Mouse (Mus musculus) adrenal gland, postnatal 10 days (tissue): Measurements from ENCODE around the gene Nrcam. TPM values are rescaled to one million over a fixed set of nuclear protein-coding genes. Genes with fewer than 3 reads are reported as not detected.

Source experiments
- DNase-seq: peaks from one replicate; pipeline ENCODE4 v3.0.0; 2021; ENCODE audit warnings: mixed read lengths
- total RNA-seq, 2 experiments: library from RNA; stranded (reverse); gene quantifications; 2 replicates each; pipeline ENCODE4 v1.2.3; 2021

Gene Nrcam
- total RNA-seq, 2 experiments from 2014 or later: 5.8 to 12.0 TPM

DNA sequence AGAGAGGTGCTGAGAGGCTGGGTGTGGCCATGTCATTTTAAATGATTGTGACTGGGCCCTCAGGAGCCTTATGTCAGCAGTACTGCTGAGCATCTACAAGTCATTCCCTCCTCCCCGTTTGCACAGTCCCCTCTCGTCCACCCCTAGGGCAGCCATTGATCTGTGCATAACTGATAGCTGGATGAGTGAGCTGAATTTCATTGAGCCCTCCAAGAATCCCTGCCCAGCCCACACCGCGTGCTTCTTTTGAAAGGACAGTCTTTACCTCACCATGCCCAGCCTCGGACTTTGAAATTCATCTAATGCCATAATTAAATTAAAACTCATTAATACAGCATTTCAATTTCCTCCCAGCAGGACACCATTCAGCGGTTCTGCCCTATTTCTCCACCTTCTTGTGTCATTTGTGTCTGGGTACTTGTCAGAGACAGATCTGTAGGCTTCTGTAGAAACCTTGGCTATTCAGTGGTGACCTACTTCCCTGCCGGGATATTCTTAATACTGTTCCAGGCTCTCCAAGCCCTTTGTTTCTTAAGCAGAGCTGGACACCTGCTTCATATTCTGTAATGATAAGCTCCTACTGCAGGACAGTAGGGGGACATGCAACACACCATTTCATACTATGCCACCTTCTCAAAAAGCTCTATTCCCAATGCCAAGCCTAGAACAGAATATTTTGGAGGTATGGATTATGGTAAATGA is 190.9 kb downstream of the Nrcam start:
- no peak for DNase-seq

DNA sequence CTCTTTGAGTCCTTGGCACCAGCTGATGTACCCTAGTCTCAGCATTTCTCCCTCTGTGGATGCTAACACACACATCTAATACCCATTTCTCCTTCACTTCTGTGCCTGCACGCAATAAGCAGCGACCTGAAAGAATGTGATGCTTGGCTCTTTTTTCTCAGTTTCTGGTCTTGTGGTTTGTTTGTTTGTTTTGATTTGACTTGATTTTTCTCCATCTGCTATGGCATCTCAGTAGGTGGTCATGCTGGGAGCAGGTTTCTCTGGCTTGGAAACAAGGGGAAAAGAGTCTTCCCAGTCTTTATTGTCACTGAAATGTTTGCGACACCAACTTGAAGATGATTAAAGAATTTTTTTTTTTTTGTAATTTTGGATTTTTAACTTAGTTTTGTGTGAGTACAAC is 192.8 kb downstream of the Nrcam start:
- DNase-seq: no peak

DNA sequence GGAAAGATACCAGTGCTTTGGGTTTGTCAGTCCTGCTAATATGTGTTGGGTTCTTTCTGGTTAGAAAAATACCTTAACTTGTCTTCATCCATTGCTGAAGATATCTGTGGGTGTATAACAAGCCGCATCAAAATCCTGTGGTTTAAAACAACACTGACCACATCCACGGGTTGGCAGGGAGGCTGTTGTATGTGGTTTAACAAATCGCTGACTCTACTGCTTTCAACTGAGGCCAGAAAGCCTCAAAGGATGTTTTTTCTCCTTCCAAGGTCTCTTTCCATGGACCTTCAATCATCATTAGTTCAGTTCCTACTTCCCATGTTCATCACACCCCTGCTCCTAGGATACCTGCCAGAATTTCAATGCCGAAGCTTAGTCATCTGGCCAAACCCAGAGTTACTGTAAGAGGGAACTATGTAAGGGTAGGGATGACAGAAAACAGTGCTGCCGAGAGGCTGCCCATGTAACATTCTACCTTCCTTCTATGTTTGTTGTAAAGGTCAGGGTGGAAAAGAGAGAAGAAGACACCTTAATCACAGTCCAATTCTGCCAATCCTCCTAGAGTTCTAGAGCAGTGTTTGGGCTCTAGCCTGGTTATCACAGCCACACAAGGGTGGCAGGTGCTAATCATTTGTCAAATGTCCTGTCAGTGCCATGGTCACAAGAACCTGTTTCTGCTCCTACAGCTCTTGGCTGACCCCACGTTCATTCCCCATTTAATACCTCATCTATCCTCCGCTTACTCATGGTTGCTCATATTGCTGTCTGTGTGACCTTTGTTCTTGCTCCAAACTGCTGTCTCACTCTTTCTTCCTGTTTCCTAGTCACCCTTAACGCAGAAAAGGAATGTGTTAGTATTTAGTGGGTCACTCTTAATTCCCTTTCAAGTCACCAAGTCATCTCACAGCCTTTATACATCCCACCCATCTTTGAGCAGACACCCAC is 196.2 kb downstream of the Nrcam start:
- DNase-seq: peak; percentile 43

DNA sequence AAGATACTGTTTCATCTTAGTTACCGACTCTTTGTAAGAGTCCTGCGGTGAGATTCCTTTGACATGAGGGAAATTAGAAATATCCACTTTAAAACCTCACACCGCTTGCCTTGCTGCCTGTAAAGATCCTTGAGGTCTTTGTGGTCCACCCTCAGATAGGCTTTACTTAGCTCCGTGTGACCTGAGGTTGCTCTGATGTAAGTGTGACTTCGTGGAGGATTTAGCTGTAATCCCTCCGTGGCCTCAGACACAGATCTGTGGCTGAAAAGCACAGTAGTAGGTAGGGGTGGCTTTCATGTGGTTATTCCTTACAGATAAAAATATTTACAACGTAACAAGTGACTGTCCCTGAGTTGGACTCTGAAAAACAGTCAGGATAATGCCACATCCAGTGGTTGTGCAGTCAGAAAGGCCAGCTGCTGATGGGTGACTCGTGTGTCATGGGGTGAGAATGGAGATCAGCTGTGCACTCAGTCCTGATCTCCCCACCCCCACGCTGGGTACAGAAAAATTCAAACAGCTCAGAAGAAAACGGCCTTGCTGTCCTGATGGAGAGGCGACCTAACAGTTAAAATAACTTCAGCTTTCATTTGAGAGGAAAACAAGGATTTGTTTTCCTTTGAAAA is 199.8 kb downstream of the Nrcam start:
- DNase-seq: no peak

DNA sequence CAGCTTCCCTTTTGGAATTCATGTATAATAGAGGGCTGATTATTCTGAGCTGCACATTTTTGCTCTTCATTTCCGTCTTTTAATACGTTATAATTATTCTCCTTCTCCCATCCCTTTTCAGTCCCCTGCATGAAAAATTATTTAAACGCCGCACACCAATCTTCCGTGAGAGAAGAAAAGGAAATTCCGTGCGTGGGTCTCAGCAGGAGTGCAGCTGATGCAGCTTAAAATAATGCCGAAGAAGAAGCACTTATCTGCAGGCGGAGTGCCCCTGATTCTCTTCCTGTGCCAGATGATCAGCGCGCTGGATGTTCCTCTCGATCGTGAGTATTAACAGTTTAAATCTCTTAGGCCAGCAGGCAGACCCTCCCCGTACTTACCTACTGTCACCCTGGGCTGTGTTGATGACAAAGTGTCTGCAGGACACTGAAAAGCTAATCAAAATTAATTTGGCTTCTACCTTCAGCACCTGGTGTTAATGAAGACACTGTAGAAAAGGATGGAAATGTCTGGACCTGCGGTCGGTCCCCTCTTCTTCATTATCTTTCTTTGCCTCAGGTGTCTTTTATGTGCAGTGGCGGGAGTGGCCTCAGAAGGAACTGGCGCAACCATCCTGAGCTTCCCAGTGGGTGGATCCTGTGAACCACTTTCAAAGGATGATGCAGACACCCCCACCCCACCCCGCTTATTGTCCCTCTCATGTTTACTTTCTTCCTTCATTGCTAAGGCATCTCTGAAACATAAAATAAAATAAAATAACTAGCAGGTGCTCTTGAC is 203.8 kb downstream of the Nrcam start:
- DNase-seq: no peak

DNA sequence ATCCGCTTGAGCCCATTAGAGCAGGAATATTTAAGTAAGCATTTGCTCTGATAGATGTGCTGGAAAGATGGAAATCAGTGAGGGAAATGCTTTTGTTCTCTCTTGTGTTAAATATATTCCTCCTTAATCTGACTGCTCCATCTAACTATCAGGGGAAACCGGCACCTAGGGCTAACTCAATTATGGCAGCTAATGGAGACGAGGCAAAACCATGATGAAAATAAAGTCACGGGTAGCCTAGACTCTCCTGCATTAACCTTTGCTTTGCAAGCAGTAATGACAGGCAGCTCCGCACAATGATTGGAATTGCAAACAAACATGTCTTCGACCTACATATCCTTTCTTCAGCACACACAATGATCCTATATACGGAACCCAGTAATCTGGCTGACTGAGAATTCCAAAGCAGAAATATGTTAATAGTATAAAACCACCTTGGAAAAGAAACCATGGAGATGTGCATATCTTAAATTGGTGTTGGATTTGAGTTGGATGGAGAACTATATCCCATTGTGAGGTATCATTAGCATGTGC is 205.5 kb downstream of the Nrcam start:
- no peak for DNase-seq

DNA sequence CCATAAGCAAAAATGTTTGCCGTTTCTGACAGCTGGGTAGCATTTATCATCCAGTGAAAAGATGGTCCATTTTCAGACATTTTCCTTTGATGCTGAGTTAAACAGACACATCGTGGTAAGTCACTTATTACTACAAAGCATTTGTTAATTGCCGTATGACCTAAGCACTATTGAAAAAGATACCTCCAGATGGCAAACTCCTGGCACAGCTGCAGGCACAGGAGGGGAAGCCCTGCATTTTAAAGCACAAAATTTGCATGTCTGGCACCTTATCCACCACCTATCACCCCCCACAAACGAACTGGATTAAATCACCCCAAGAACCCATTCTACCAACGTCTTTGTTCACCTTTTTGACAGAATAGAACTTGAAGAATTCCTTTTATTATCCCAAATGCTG is 206.9 kb downstream of the Nrcam start:
- no peak for DNase-seq

DNA sequence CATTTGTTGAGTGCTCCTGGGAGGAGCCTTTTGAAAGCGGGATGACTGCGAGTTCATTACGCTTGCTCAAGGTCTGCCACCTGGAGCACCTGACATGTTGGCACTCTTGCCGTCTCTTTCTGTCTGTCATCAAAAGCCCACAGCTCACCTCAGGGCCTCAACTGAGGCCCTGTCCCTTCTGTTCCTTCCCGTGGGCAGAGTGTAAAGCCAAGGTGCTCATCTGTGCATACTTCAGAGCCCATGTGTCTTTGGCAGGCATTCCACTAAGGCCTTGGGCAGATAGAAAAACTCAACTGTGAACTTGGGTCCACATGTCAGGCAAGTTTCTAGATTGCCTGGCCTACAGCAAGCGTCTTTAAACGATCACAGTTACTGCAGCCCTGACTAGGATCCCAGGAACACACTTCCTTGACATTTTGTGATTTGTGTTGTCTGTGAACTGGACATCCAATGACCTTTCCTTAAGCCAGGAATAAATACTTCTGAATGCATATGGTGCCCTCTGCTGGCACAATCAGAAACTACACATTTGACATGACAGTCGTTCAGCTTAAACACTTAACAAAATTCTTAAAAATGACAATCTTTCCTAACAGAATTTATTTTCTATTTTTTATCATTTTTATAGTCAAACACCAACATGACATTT is 219.2 kb downstream of the Nrcam start:
- DNase-seq: peak; percentile 87

DNA sequence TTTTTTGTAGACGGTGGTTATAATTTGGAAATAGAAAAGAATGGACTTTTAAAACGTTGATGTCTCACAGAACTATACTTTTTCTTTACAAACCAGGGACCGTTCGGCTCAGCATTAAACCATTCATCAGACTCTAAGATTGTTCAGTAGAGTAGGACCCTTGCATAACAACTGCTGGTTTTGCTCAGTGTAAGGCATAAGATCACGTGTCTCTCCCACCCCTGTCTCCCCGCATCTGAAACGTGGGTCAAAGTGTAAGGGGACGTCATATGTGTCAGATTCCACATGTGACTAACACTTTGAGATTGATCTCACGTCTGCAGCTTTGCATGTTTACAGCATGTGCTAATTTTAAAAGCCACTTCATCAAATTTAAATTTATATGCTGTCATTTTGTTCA is 219.8 kb downstream of the Nrcam start:
- no peak for DNase-seq

DNA sequence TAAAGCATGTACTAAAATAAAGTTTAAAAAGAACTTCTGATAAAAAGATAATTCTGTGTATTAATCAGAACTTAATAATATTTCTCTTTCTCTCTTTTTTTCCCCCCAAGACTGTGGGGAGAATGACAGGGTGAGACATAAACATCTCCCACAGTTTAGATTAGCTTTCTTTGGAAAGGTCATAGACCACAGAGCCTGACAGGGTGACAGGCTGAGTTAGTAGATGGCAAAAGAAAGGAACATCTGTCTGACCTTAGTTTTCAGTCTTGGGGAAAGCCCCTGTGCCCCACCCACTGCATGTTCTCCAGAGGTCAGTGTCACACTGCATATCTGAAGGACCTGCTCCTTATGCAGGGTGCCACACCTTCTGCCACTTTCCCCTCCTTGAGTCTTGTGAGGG is 222.9 kb downstream of the Nrcam start:
- DNase-seq: no peak

DNA sequence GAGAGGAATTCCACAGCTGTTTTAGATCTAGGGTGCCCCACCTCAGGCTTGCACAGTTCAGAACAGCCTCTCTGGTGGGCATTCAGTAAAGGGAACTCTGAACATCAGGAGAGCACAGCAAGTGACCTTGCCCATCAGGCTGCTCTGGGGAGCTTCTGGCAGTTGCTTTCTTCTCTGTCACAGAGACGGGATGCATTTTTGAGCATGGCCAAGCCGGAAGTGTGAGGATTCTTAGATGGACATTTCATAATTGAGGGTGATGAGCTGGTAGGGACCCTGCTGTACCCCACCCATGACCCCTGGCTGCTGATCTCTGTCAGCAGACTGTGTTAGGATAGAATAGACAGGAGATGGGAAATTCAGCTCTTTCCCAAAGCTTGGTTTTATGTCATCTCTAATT is 225.4 kb downstream of the Nrcam start:
- DNase-seq: no peak

DNA sequence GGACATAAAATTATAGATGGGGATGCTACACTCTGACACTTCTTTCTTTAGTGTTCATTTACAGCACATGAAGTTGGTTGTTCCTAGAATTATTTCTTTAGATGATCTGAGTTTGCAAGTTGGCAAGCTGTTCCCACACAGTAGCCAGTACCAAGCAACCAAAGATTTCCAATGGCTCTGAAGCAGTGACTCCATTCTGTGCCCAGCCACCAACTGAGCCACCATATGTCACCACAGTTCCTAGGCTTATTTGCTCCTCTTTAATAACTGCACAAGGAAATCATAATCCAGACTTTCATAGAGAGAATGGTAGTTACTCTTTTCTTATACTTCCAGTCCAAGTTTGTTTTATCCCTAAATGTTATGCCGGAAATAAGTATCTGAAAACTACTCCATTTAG is 226.1 kb downstream of the Nrcam start:
- DNase-seq: no peak

DNA sequence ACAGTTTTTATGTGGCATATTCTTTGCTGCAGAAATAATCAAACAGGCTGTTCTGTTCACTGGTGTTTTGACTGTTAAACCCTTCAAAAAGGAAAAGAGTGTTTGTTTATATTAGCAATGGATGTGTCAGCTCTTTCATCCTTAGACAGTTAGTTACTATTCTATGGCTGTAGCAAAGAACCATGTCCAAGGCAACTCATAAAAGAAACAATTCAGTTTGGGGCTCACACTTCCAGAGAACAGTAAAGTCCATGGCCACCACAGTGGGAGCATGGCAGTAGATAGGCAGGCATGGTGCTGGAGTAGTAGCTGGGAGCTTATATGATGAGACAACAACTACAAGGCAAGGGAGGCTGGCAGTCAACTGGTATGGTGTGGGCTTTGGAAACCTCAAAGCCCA is 231.3 kb downstream of the Nrcam start:
- no peak for DNase-seq

DNA sequence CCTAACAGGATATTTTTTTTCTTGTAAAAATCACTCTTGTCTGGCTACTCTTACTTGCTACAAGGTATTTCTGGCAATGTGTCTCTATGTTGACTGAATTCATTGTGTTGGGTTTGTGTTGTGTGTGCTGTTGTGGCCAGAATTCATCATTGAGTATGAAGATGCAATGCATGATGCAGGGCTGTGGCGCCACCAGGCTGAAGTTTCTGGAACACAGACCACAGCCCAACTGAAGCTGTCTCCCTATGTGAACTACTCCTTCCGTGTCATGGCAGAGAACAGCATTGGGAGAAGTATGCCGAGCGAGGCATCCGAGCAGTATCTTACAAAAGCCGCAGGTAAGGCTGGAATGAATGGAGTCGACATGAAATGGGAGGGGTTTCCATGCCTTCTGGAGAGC is 241.4 kb downstream of the Nrcam start:
- no peak for DNase-seq

DNA sequence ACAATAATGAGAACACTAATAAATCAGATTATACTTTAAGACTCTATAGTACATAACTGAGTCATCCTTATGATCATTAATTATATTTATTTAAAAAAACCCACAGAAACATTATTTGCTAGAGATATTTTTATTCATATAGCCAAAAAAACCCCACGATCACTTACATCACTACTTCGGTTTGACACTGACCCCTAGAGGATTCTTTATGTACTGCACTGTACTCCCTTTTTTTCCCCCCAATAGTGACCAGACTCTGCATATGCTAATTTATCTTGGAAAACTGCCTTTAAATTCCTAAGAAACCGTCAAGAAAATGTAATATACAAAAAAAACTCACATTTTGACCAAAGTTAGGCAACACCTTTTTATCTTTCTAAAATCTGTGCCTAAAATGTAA is 244.0 kb downstream of the Nrcam start:
- no peak for DNase-seq

DNA sequence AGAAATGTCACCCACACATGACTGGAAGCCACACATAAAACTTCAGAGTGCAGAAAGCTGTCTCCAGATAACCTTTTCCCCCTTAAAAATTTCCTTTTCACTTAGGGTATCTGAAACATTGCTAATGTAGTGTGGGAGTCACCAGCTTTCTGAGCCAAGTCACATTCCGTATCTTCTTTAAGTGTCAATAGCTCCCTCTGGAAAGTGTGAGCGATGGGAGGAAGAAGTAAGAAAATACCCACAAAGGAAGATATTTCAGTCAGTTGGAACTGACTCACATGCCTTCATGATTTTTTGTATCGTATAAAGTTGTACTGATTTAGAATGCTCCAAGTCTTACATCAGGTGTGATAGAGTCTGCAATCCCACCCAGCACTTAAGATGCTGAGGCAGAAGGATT is 245.5 kb downstream of the Nrcam start:
- no peak for DNase-seq

DNA sequence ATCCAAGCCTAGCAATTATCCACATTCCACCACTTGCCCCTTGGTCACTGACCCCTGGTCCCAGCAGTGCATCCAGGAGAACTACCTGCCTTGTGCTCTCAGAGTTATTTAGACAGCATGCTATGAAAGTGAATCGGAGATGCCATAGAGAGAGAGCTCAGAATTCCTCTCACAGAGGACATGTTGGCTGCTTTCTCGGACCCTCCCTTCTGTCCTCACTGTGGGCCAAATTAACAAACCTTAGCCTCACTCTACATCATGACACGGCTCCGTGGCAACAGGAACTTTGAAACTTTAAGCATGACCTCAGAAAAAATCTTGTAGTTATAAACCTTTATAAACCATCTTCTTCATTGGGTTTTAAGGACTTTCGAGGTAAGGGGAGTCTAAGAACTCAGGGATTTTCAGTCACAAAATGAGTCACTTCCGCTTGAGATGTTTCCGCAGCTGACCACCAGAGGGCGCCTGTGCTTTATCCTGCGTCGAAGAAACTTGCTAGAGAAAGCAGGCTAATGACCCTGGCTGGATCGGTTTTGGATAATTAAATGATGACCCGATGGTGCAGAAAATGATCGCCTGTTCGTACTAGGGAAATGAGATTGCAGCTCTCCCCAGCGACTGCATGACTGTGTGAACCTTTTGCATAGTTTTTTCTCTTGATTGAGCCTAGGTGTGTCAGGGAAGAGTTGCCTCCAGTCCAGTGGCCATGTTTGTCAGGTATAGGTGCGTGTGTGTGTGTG is 272.9 kb downstream of the Nrcam start:
- peak; percentile 82 for DNase-seq

DNA sequence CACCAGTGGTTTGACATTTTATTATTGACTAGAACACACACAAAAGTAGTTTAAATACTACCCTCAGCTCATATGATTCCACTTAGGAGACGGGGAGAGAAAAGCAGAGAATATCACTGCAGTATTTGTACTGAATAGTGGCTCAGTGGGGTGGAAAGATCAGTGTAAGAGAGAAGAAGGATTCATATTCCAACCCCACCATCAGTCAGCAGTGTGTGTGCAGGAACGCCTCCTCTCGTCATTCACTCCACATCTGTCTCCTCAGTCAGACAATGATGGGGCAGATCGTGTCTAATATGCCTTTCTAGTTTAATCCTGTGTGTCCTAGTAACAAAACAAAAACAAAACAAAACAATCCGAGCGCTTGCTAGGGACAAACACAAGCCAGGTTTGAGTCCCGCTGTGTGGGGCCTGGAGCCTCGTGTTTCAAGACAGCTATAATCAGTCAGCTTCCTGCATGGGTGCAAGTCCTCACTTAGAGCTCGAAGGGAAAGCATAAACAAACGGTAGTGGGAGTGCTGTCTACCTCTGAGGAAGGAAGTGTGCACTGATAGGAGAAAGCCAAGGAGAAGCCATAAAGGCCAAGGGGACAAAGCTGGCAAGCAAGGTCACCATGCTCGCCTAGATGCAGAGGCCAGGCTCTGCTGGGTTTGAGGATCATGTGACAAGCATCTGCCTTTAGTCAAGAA is 273.7 kb downstream of the Nrcam start:
- DNase-seq: no peak

DNA sequence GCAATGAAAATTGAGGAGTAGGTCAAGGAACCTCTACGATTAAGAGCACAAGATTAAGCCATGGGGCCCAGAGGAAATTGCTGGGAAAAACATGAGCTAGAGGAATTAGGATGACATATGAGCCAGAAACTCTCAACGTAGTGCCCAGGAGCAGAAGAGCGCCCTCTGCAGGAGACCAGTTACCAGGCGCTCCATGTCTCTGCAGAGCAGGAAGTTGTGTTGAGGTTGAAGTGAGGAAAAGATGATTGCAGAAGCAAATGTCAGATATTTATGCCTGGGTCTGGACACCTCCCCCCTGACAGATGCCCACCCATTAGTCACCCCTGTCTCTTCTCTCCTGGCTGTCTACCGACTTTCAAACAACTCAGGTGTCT is 274.3 kb downstream of the Nrcam start:
- peak; percentile 5 for DNase-seq

DNA sequence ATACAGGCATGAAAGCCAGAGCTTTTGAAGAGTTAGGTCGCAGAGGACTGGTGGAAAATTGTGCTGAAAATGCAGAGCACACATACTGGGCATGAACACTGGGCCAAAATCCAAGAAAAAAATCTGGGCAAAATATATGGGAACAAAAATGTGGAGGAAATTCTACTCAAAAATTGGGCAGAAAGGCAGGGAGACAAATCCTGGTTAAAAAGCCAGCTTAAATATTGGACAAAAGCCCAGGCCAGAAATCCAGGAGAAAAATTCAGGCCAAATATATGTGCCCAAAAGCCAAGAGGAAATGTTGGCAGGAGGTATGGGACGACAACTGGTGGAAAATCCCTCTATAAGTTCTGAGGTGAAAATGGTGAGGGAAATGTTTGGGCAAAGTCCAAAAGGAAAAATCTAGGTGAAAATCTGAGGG is 288.3 kb downstream of the Nrcam start:
- no peak for DNase-seq
